Mouse (Mus musculus): ENCODE data around the gene Accs. TPM values are rescaled to one million over a fixed set of nuclear protein-coding genes. Genes with fewer than 3 reads are reported as not detected.

The Accs gene
- polyA plus RNA-seq, 1 experiment from 2014 or later: 5.8 TPM

- Histone ChIP-seq H3K36me3 (ENCODE audit: control insufficient read depth, insufficient read depth, low read length) (no peaks in the 10 kb centered on the region), H3K9me3 (ENCODE audit: control insufficient read depth, low read length) (no peaks in the 10 kb centered on the region), H3K27me3 (ENCODE audit: control insufficient read depth, insufficient read depth, low read length) (no peaks in the 10 kb centered on the region), H3K4me3 (ENCODE audit: low read depth, low read length) (no peak overlapping the region), H3K4me2 (no peak overlapping the region), H3K9ac (ENCODE audit: low read length) (no peak overlapping the region), H3K4me1 (ENCODE audit: control insufficient read depth, insufficient read depth, low read length) (no peaks in the 10 kb centered on the region), H3K27ac (ENCODE audit: low read depth, low read length) (no peak overlapping the region)
- ATAC-seq (ENCODE audit: low FRiP score) (peak; percentile 62), DNase-seq (ENCODE audit: low spot score, missing footprints) (peak; percentile 97)
- WGBS: 34% methylated on average over 4 of the region's 4 CpGs
Observed at GRCm38 (mm10) chr2:93870842-93871241, 21.1 kb upstream of the Accs start.

- Histone ChIP-seq H3K27ac (ENCODE audit: low read depth, low read length) (no peak within 1 kb of the TSS), H3K4me3 (ENCODE audit: low read depth, low read length) (no peak within 1 kb of the TSS), H3K36me3 (ENCODE audit: control insufficient read depth, insufficient read depth, low read length) (no peaks in the 10 kb centered on the region), H3K4me1 (ENCODE audit: control insufficient read depth, insufficient read depth, low read length) (no peaks in the 10 kb centered on the region), H3K9me3 (ENCODE audit: control insufficient read depth, low read length) (no peaks in the 10 kb centered on the region), H3K27me3 (ENCODE audit: control insufficient read depth, insufficient read depth, low read length) (no peaks in the 10 kb centered on the region), H3K9ac (ENCODE audit: low read length) (no peak within 1 kb of the TSS), H3K4me2 (no peak within 1 kb of the TSS)
- no peak for ATAC-seq (ENCODE audit: low FRiP score)
- 75% methylated on average over 7 of the region's 7 CpGs for WGBS
- no peak for DNase-seq (ENCODE audit: low spot score, missing footprints)
Observed at GRCm38 (mm10) chr2:93869107-93869600, 19.4 kb upstream of the Accs start, which contains the start of gene Accsl. Gene Accsl, minus strand, starts transcription at chr2:93869157.

GRCm38 (mm10) chr2:93868566-93868965 is 18.8 kb upstream of the Accs start:
- ATAC-seq (ENCODE audit: low FRiP score): no peak
- no peak overlapping the region for H3K4me2 ChIP-seq
- WGBS: 87% methylated on average over 11 of the region's 11 CpGs
- H3K36me3 ChIP-seq (ENCODE audit: control insufficient read depth, insufficient read depth, low read length): no peaks in the 10 kb centered on the region
- H3K27ac ChIP-seq (ENCODE audit: low read depth, low read length): no peak overlapping the region
- H3K4me1 ChIP-seq (ENCODE audit: control insufficient read depth, insufficient read depth, low read length): no peaks in the 10 kb centered on the region
- H3K9me3 ChIP-seq (ENCODE audit: control insufficient read depth, low read length): no peaks in the 10 kb centered on the region
- no peak overlapping the region for H3K9ac ChIP-seq (ENCODE audit: low read length)
- H3K27me3 ChIP-seq (ENCODE audit: control insufficient read depth, insufficient read depth, low read length): no peaks in the 10 kb centered on the region
- DNase-seq (ENCODE audit: low spot score, missing footprints): no peak
- no peak overlapping the region for H3K4me3 ChIP-seq (ENCODE audit: low read depth, low read length)

GRCm38 (mm10) chr2:93863229-93863628 is 13.5 kb upstream of the Accs start:
- H3K4me1 ChIP-seq (ENCODE audit: control insufficient read depth, insufficient read depth, low read length): no peaks in the 10 kb centered on the region
- DNase-seq (ENCODE audit: low spot score, missing footprints) (no peak), ATAC-seq (ENCODE audit: low FRiP score) (no peak)
- H3K27ac ChIP-seq (ENCODE audit: low read depth, low read length): no peak overlapping the region
- no peak overlapping the region for H3K4me3 ChIP-seq (ENCODE audit: low read depth, low read length)
- H3K9me3 ChIP-seq (ENCODE audit: control insufficient read depth, low read length): no peaks in the 10 kb centered on the region
- H3K4me2 ChIP-seq: no peak overlapping the region
- no peak overlapping the region for H3K9ac ChIP-seq (ENCODE audit: low read length)
- no peaks in the 10 kb centered on the region for H3K36me3 ChIP-seq (ENCODE audit: control insufficient read depth, insufficient read depth, low read length)
- WGBS: 62% methylated on average over 4 of the region's 4 CpGs
- no peaks in the 10 kb centered on the region for H3K27me3 ChIP-seq (ENCODE audit: control insufficient read depth, insufficient read depth, low read length)

DNA sequence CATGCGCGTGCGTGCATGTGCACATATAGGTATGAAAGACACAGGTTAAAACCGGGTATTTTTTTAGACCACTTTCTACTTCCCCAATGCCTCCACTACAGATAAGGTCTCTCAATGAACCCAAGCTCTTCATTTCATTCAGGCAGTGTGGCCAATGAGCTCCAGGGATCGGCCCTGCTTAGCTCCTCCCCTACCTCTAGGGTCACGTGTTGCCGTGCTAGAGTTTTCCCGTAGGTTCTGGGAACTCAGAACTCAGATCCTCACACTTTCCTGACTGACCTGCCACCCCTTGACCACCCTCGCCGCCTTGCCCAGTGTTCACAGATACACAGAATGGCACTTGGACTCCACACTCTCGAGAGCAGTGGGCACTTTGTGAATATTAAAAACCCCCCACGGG is 9.1 kb upstream of the Accs start:
- WGBS: 79% methylated on average over 12 of the region's 12 CpGs

DNA sequence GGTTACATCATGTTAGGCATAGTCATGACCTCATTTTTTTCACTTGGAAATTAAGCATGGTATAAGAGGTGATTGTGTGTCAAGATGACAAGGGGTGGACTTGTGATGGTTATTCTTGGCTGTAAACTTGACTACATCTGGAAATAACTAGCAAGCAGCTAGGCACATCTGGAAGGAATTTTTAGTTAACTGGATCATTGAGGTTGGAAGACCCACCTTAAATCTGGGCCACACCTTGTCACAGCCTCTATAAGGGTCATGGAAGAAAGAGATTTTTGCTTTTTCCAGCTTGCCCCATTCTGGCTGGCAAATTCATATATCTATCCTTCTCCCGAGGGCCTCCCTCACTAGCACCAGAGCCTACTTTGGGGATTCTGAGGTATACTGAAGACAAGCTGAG is 1.6 kb upstream of the Accs start:
- Histone ChIP-seq H3K27me3 (ENCODE audit: control insufficient read depth, insufficient read depth, low read length) (no peaks in the 10 kb centered on the region), H3K9me3 (ENCODE audit: control insufficient read depth, low read length) (no peaks in the 10 kb centered on the region), H3K36me3 (ENCODE audit: control insufficient read depth, insufficient read depth, low read length) (no peaks in the 10 kb centered on the region), H3K4me2 (no peak overlapping the region), H3K4me1 (ENCODE audit: control insufficient read depth, insufficient read depth, low read length) (peaks cover 8% of the 10 kb centered on the region; the same call in 1 of the 2 replicates), H3K27ac (ENCODE audit: low read depth, low read length) (no peak overlapping the region), H3K9ac (ENCODE audit: low read length) (no peak overlapping the region), H3K4me3 (ENCODE audit: low read depth, low read length) (no peak overlapping the region)
- no peak for ATAC-seq (ENCODE audit: low FRiP score)
- DNase-seq (ENCODE audit: low spot score, missing footprints): no peak
- 93% methylated on average over 1 of the region's 1 CpGs for WGBS

More for the DNA sequence above, 9.1 kb upstream of the Accs start:
- DNase-seq (ENCODE audit: low spot score, missing footprints) (no peak), ATAC-seq (ENCODE audit: low FRiP score) (no peak)
- Histone ChIP-seq H3K4me1 (ENCODE audit: control insufficient read depth, insufficient read depth, low read length) (no peaks in the 10 kb centered on the region), H3K9ac (ENCODE audit: low read length) (no peak overlapping the region), H3K4me3 (ENCODE audit: low read depth, low read length) (no peak overlapping the region), H3K9me3 (ENCODE audit: control insufficient read depth, low read length) (no peaks in the 10 kb centered on the region), H3K4me2 (no peak overlapping the region), H3K27me3 (ENCODE audit: control insufficient read depth, insufficient read depth, low read length) (no peaks in the 10 kb centered on the region), H3K27ac (ENCODE audit: low read depth, low read length) (no peak overlapping the region), H3K36me3 (ENCODE audit: control insufficient read depth, insufficient read depth, low read length) (no peaks in the 10 kb centered on the region)

DNA sequence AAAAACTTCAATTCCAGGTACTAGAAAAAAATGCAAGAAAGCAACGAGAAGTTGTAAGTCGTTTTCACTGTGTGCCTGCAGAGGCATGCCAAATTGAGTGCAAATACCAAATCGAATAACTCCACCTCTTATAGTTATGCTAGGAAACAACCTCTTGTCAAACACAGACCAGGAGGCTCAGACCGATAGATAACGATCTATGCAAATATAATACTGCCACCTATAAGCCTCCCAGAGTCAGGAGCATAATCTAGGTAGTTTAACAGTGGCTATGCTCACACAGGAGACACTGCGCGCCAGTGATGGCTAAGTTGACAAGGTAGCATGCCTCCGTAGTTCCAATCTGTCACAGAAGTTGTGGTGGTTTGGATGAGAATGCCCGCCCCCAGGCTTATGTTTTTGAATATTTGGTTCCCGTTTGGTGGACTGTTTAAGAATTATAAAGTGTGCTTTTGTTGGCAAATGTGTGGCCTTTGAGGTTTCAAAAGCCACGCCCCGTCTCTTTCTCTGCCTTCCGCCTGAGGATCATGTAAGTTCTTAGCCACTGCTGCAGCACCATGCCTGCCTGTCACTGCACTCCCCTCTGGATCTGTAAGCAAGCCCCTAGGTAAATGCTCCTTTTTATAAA is 688 bp upstream of the Accs start:
- no peaks in the 10 kb centered on the region for H3K9me3 ChIP-seq (ENCODE audit: control insufficient read depth, low read length)
- no peak overlapping the region; the same call in 1 of the 2 replicates for H3K4me3 ChIP-seq (ENCODE audit: low read depth, low read length)
- H3K4me1 ChIP-seq (ENCODE audit: control insufficient read depth, insufficient read depth, low read length): peaks cover 8% of the 10 kb centered on the region; the same call in 1 of the 2 replicates
- no peak for DNase-seq (ENCODE audit: low spot score, missing footprints)
- H3K27me3 ChIP-seq (ENCODE audit: control insufficient read depth, insufficient read depth, low read length): no peaks in the 10 kb centered on the region
- 50% methylated on average over 13 of the region's 13 CpGs for WGBS
- H3K36me3 ChIP-seq (ENCODE audit: control insufficient read depth, insufficient read depth, low read length): no peaks in the 10 kb centered on the region
- peak overlapping the region; percentile 67 for H3K4me2 ChIP-seq
- H3K27ac ChIP-seq (ENCODE audit: low read depth, low read length): no peak overlapping the region
- no peak for ATAC-seq (ENCODE audit: low FRiP score)
- no peak overlapping the region for H3K9ac ChIP-seq (ENCODE audit: low read length)

GRCm38 (mm10) chr2:93841349-93841748 is 8.4 kb downstream of the Accs start:
- no peak overlapping the region for H3K4me2 ChIP-seq
- no peak for DNase-seq (ENCODE audit: low spot score, missing footprints)
- no peaks in the 10 kb centered on the region for H3K9me3 ChIP-seq (ENCODE audit: control insufficient read depth, low read length)
- H3K27me3 ChIP-seq (ENCODE audit: control insufficient read depth, insufficient read depth, low read length): no peaks in the 10 kb centered on the region
- H3K36me3 ChIP-seq (ENCODE audit: control insufficient read depth, insufficient read depth, low read length): peaks cover 19% of the 10 kb centered on the region
- H3K4me1 ChIP-seq (ENCODE audit: control insufficient read depth, insufficient read depth, low read length): no peaks in the 10 kb centered on the region
- H3K9ac ChIP-seq (ENCODE audit: low read length): no peak overlapping the region
- H3K4me3 ChIP-seq (ENCODE audit: low read depth, low read length): no peak overlapping the region
- 92% methylated on average over 3 of the region's 3 CpGs for WGBS
- ATAC-seq (ENCODE audit: low FRiP score): no peak
- H3K27ac ChIP-seq (ENCODE audit: low read depth, low read length): no peak overlapping the region

GRCm38 (mm10) chr2:93840109-93840508 is 9.6 kb downstream of the Accs start:
- Histone ChIP-seq H3K36me3 (ENCODE audit: control insufficient read depth, insufficient read depth, low read length) (peaks cover 19% of the 10 kb centered on the region), H3K9ac (ENCODE audit: low read length) (no peak overlapping the region), H3K27ac (ENCODE audit: low read depth, low read length) (no peak overlapping the region), H3K4me1 (ENCODE audit: control insufficient read depth, insufficient read depth, low read length) (no peaks in the 10 kb centered on the region), H3K27me3 (ENCODE audit: control insufficient read depth, insufficient read depth, low read length) (no peaks in the 10 kb centered on the region), H3K4me2 (no peak overlapping the region), H3K4me3 (ENCODE audit: low read depth, low read length) (no peak overlapping the region), H3K9me3 (ENCODE audit: control insufficient read depth, low read length) (no peaks in the 10 kb centered on the region)
- WGBS: 90% methylated on average over 6 of the region's 6 CpGs
- ATAC-seq (ENCODE audit: low FRiP score) (no peak), DNase-seq (ENCODE audit: low spot score, missing footprints) (no peak)
